Mouse (Mus musculus): ENCODE results near the gene Cacna2d4.

DNA sequence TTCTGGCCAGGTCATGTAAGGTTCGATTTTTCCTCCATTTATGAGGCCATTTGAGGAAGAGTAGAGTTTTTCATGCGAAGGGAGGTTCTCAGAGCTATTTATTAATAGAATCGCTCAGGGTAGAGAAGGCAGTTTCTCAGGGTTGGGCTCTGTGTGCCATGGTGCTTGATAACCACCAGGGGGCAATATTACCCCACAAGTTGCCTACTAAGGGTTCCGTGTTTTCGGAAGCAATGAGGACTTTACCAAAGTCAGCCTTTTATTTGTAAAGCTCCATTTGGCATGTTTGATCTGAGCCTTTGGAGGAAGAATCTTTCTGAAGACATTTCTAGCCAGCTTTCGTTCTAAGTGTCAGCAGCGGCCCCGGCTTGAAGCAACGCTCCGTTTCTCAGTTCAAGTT is 16.0 kb upstream of the Cacna2d4 start:
- TF ChIP-seq CTCF (IDR thresholded peaks at IDR 0.05; ENCODE audit: low read depth, low read length) (peak; percentile 50), POLR2A (IDR thresholded peaks at IDR 0.05; ENCODE audit: insufficient read depth, low read length) (no peak), EP300 (IDR thresholded peaks at IDR 0.05; ENCODE audit: insufficient read depth, low read depth, low read length) (no peak)
